Mouse (Mus musculus): Measurements from ENCODE around the gene Pmp22. TPM values are rescaled to one million over a fixed set of nuclear protein-coding genes. Genes with fewer than 3 reads are reported as not detected.

Pmp22 gene
- total and polyA plus RNA-seq, 3 experiments = not detected

- H3K9me3 ChIP-seq (replicated peaks; ENCODE audit: insufficient read depth, low read length) = no peaks in the 10 kb centered on the region; the same call in 1 of the 2 replicates
- no peak for TF ChIP-seq POLR2A (IDR thresholded peaks at IDR 0.05; ENCODE audit: control insufficient read depth in 1 of 2, insufficient read depth in 1 of 2, low read depth in 1 of 2, low read length in 2 of 2, poor library complexity in 1 of 2)
- TF ChIP-seq ZMIZ1 (IDR thresholded peaks at IDR 0.05; ENCODE audit: low read depth, low read length) = no peak
- TF ChIP-seq POLR2AphosphoS2 (IDR thresholded peaks at IDR 0.05; ENCODE audit: low read length) = no peak
- TF ChIP-seq RCOR1 (IDR thresholded peaks at IDR 0.05; ENCODE audit: low read depth, low read length) = no peak
- no peak for TF ChIP-seq ZNF384 (IDR thresholded peaks at IDR 0.05; ENCODE audit: low read depth, low read length)
- TF ChIP-seq POLR2AphosphoS5 (IDR thresholded peaks at IDR 0.05; ENCODE audit: borderline replicate concordance, low read depth, low read length) = no peak
- TF ChIP-seq GATA1 (IDR thresholded peaks at IDR 0.05; ENCODE audit: low read depth, low read length) = no peak
- no peak for TF ChIP-seq NRF1 (IDR thresholded peaks at IDR 0.05; ENCODE audit: insufficient read depth, low read depth, low read length, poor library complexity, severe bottlenecking)
- no peak for TF ChIP-seq MEF2A (IDR thresholded peaks at IDR 0.05; ENCODE audit: extremely low read depth, insufficient replicate concordance, low read depth, low read length, poor library complexity, severe bottlenecking)
- TF ChIP-seq MAFK (IDR thresholded peaks at IDR 0.05; ENCODE audit: borderline replicate concordance, low read depth, low read length) = no peak
- TF ChIP-seq E2F4 (IDR thresholded peaks at IDR 0.05; ENCODE audit: borderline replicate concordance, low read depth, low read length) = no peak
- H3K36me3 ChIP-seq (ENCODE audit: control insufficient read depth in 1 of 2, insufficient read depth in 2 of 2, low read length in 2 of 2) = no peaks in the 10 kb centered on the region
- no peaks in the 10 kb centered on the region for H3K4me1 ChIP-seq (ENCODE audit: control insufficient read depth in 1 of 2, insufficient read depth in 2 of 2, low read length in 2 of 2)
- no peak for DNase-seq (ENCODE audit: low read depth, low spot score)
- no peaks in the 10 kb centered on the region for H3K79me2 ChIP-seq (ENCODE audit: control insufficient read depth, insufficient read depth, low read length, poor library complexity)
- H3K27ac ChIP-seq (ENCODE audit: control insufficient read depth, low read depth, low read length) = no peak overlapping the region
- H3K9ac ChIP-seq (ENCODE audit: control insufficient read depth, low read depth, low read length, poor library complexity, severe bottlenecking) = no peak overlapping the region
- no peaks in the 10 kb centered on the region for H3K27me3 ChIP-seq (ENCODE audit: control insufficient read depth in 1 of 2, insufficient read depth in 2 of 2, low read length in 2 of 2)
- H3K4me3 ChIP-seq (ENCODE audit: control insufficient read depth in 1 of 2, insufficient read depth in 1 of 2, low read depth in 2 of 2, low read length in 2 of 2) = no peak overlapping the region
These were observed 38.6 kb upstream of the Pmp22 start for GRCm38 (mm10) chr11:63090210-63090609.

GRCm38 (mm10) chr11:63090986-63091385, 37.8 kb upstream of the Pmp22 start:
- Histone ChIP-seq H3K36me3 (ENCODE audit: control insufficient read depth in 1 of 2, insufficient read depth in 2 of 2, low read length in 2 of 2) (no peaks in the 10 kb centered on the region), H3K4me1 (ENCODE audit: control insufficient read depth in 1 of 2, insufficient read depth in 2 of 2, low read length in 2 of 2) (no peaks in the 10 kb centered on the region), H3K4me3 (ENCODE audit: control insufficient read depth in 1 of 2, insufficient read depth in 1 of 2, low read depth in 2 of 2, low read length in 2 of 2) (no peak overlapping the region), H3K27me3 (ENCODE audit: control insufficient read depth in 1 of 2, insufficient read depth in 2 of 2, low read length in 2 of 2) (no peaks in the 10 kb centered on the region), H3K9ac (ENCODE audit: control insufficient read depth, low read depth, low read length, poor library complexity, severe bottlenecking) (no peak overlapping the region), H3K27ac (ENCODE audit: control insufficient read depth, low read depth, low read length) (no peak overlapping the region), H3K79me2 (ENCODE audit: control insufficient read depth, insufficient read depth, low read length, poor library complexity) (no peaks in the 10 kb centered on the region), H3K9me3 (replicated peaks; ENCODE audit: insufficient read depth, low read length) (no peaks in the 10 kb centered on the region; the same call in 1 of the 2 replicates)
- no peak for DNase-seq (ENCODE audit: low read depth, low spot score)
- no peak for TF ChIP-seq POLR2A (IDR thresholded peaks at IDR 0.05; ENCODE audit: control insufficient read depth in 1 of 2, insufficient read depth in 1 of 2, low read depth in 1 of 2, low read length in 2 of 2, poor library complexity in 1 of 2)

GRCm38 (mm10) chr11:63092271-63092670, 36.5 kb upstream of the Pmp22 start:
- Histone ChIP-seq H3K27me3 (ENCODE audit: control insufficient read depth in 1 of 2, insufficient read depth in 2 of 2, low read length in 2 of 2) (no peaks in the 10 kb centered on the region), H3K4me1 (ENCODE audit: control insufficient read depth in 1 of 2, insufficient read depth in 2 of 2, low read length in 2 of 2) (no peaks in the 10 kb centered on the region), H3K9me3 (replicated peaks; ENCODE audit: insufficient read depth, low read length) (no peaks in the 10 kb centered on the region; the same call in 1 of the 2 replicates), H3K36me3 (ENCODE audit: control insufficient read depth in 1 of 2, insufficient read depth in 2 of 2, low read length in 2 of 2) (no peaks in the 10 kb centered on the region), H3K79me2 (ENCODE audit: control insufficient read depth, insufficient read depth, low read length, poor library complexity) (no peaks in the 10 kb centered on the region), H3K4me3 (ENCODE audit: control insufficient read depth in 1 of 2, insufficient read depth in 1 of 2, low read depth in 2 of 2, low read length in 2 of 2) (no peak overlapping the region), H3K27ac (ENCODE audit: control insufficient read depth, low read depth, low read length) (no peak overlapping the region), H3K9ac (ENCODE audit: control insufficient read depth, low read depth, low read length, poor library complexity, severe bottlenecking) (no peak overlapping the region)
- TF ChIP-seq POLR2AphosphoS2 (IDR thresholded peaks at IDR 0.05; ENCODE audit: low read length) (no peak), ZC3H11A (IDR thresholded peaks at IDR 0.05; ENCODE audit: low read depth, low read length) (no peak), ZNF384 (IDR thresholded peaks at IDR 0.05; ENCODE audit: low read depth, low read length) (no peak), GABPA (IDR thresholded peaks at IDR 0.05; ENCODE audit: low read depth, low read length) (no peak)
- no peak for DNase-seq (ENCODE audit: low read depth, low spot score)
